Mouse (Mus musculus) fat pad, adult 2 months (tissue): ENCODE results near the gene Gtpbp4.
"Not testable (repeated sequence)": the region's sequence is repeated elsewhere in the genome, so short reads cannot be mapped to it uniquely, and the experiment has no call there.

ENCODE experiments used
- DNase-seq: peaks from one replicate; pipeline ENCODE4 v3.0.0-alpha.2; 2011; ENCODE audit warnings: low read depth, low spot score; ENCODE audit errors: extremely low read depth

Gene Gtpbp4

DNA sequence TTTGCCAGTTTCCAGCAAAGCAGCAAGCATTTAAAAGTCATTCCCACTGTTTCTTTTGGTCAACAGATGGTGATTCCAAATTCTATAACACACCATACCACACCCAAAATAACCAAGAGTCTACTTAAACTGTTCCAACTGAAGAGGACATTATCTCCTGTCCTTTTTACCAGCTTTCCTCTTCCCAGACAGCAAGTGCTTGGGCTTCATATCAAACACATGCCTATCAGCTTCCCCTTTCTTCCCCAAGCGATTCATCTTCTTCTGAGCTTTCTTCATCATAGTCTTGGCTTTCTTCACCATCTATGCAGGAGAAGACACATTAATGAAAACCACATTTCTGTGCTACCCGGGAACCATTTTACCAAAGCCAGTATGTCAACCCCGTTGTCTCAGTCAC, 22.9 kb downstream of the Gtpbp4 start:
- DNase-seq: no peak

DNA sequence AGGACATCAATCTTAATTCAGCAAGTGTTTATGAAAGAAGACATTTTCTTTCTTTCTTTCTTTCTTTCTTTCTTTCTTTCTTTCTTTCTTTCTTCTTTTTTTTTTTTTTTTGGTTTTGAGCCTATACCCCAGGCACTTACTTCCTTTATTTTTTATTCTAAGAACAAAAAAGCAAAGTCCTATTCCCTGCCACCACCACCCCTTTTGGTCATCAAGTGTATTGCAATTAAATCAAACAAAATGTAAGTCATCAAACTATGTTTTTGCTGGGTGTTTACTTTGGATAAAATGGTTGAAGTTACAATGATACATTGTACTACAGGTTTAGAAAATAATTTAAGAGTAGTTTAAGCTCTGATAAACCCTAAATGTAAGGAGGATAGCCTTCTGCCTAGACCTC, 23.5 kb downstream of the Gtpbp4 start:
- no peak for DNase-seq

GRCm38 (mm10) chr13:8967742-8968141, 28.1 kb downstream of the Gtpbp4 start:
- no peak for DNase-seq

- no peak for DNase-seq
These were observed 30.7 kb downstream of the Gtpbp4 start for GRCm38 (mm10) chr13:8965224-8965623.

DNA sequence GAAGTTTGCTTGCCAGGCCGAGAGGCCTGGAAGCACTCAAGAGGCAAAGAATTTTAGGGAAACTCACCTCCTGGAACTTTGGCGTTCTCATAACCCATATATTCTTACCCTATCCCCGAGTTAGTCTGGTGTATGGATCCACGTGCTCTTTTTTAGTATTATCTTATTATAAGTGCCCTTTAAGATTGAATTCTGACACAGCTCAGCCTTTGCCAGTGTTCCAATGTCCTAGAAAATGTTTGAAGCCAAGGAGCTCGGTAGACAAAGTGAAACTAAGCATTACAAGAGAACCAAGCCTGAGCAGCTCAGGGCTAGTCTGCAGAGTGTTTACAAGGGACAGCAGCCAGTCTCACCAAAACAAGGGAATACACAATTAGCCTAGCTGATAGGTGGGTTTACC, 33.6 kb downstream of the Gtpbp4 start:
- not testable (repeated sequence) for DNase-seq

DNA sequence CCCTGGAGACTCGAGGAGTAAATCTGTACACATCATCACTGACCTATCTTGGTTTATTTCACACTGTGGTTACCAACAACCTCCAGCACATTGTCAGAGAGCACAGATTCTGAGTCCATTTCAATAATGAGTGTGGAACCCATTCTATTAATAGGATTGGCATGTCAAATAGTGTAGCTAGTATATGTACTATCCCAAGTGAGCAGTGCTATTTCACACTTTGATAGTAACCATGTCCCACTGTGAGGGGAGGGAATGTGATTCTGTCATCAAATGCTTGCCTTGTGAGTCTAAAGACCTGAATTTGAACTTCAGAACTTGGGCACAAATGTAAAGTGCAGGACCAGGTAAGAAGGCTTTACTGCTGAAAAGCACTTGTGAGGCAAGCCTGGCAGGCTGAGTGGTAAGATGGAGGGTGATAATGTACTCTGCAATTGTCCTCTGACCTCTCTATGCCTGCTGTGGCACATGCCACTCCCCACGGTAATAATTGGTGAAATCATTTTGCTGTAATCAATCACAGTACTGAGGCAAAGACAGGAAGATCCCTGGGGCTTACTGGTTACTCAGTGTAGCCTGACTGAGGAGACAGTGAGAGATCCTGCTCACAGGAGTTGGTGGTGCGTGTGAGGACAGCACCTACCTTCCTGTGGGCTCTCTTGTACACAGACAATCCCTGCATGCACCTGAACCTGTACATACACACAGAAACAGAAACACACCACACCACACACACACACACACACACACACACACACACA, 34.6 kb downstream of the Gtpbp4 start:
- not testable (repeated sequence) for DNase-seq

DNA sequence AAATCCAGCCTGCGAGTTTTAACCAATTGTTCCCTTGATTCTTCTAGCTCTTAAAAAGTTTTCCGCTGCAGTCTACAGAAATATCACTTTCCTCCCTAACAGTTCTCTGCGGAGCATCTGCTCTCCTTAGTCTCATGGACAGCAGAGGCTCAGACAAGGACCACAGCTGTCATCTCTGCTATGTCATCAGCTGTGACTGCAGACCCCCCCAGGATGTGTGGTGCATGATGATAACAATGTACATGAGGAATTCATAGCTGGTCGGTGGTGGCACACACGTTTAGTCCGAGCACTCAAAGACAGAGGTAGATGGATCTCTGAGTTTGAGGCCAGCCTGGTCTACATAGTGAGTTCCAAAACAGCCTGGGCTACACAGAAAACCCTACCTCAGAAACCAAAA, 36.3 kb downstream of the Gtpbp4 start:
- not testable (repeated sequence) for DNase-seq

DNA sequence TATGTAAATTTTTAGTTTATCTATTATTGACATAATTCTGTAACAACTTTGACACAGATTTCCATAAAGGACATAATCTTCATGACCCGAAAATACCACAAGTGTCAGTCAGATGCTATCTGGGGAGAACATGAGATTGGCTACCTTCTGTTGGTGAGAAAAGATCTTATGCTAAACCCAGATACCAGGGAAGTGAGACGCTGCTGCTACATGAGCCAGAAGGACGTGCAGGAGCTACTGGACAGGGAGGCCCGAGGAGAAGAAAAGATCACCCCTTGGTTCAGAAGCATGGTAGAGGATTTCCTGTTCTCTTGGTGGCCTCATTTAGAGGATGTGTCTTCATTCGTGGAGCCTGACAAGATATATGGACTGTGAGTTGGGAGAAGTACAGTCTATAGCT, 36.8 kb downstream of the Gtpbp4 start:
- DNase-seq: not testable (repeated sequence)

- DNase-seq: not testable (repeated sequence)
These were observed 39.0 kb downstream of the Gtpbp4 start for GRCm38 (mm10) chr13:8956873-8957272.

DNA sequence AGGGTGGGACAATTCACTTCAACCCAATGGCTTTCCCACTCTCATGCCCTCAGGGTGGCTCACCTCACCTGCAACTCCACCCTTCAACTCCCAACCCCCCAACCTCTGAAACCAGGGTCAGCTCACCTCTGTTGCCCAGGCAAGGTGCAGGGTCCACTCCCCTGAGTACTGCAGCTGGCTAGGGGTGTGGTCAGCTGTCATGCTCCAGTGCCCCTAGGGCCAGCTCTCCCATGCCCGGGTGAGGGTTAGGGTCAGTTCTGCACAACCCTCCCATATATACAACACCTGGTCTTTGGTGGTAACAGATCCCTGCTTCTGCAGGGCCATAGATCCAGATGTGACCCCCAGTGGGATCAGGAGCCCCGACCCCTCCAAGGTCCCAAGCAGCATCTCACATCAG, 40.8 kb downstream of the Gtpbp4 start:
- not testable (repeated sequence) for DNase-seq

DNA sequence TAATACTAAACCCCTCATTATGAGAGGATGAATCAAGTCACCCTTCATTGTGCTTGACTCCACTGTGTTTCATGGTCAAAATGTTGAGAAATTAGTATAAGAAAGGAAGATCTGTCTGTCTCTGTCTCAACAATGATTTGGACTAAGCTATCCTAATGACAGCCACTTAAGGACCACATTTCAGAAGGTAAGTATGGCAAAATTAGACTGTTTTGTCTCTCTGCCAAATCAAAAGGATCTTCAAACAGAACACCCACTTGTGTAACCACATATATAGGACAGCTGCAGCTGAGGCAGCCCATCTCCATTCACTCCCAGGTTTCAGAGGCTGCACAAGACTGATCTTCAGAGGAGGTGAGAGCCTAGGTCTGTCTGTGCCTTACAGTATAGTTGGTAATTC, 43.3 kb downstream of the Gtpbp4 start, which contains the start of gene Idi2:
Gene Idi2, plus strand, starts transcription at position 301 of the 400 bp plus-strand sequence.
- not testable (repeated sequence) for DNase-seq

GRCm38 (mm10) chr13:8948131-8948530, 47.8 kb downstream of the Gtpbp4 start, which contains the start of gene Gm9745:
Gm9745 (minus strand) TSS chr13:8948231.
- DNase-seq: not testable (repeated sequence)

DNA sequence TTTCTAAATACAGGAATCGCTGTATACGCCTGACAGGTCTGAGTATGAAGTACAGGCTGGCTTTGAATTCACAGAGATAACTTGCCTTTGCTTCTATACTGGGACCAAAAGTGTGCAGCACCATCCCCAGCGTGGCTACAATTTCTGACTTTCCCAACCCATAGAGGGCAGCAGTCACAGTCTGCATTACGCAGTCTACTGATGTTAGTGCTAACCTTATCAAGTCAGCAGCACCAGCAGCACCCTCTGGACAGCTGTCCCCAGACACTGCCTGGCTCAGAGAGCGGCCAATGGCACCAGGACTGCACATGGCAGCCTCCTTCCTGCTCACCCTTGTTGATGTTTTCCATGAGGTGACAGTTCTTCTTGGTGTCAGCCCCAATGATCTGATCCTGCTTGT, 52.1 kb downstream of the Gtpbp4 start:
- not testable (repeated sequence) for DNase-seq

DNA sequence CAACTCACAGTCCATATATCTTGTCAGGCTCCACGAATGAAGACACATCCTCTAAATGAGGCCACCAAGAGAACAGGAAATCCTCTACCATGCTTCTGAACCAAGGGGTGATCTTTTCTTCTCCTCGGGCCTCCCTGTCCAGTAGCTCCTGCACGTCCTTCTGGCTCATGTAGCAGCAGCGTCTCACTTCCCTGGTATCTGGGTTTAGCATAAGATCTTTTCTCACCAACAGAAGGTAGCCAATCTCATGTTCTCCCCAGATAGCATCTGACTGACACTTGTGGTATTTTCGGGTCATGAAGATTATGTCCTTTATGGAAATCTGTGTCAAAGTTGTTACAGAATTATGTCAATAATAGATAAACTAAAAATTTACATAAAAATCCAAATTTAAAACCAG, 54.2 kb downstream of the Gtpbp4 start:
- DNase-seq: not testable (repeated sequence)

- DNase-seq: not testable (repeated sequence)
These were observed 54.8 kb downstream of the Gtpbp4 start for GRCm38 (mm10) chr13:8941110-8941509.

GRCm38 (mm10) chr13:8937611-8938140, 58.2 kb downstream of the Gtpbp4 start:
- DNase-seq: not testable (repeated sequence)

DNA sequence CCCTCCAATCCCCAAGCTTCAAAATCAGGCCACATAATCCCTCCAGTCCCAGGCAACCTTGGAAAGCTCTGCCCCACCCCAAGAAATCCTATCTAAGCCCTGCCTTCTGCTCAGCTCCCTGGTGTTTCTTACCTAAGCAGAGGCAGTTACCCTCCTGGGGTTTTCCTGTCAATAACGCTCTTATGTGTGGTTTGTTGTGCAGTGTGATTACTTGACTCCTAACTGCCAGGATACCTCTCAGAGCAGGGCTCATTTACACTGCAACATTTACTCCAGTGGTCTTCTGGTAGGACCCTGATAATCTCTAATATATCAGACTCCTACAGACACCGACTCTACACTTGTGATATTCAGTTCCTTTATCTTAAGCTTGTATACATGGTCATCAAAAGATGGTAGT, 62.4 kb downstream of the Gtpbp4 start:
- no peak for DNase-seq
